In the genomic region with DNA sequence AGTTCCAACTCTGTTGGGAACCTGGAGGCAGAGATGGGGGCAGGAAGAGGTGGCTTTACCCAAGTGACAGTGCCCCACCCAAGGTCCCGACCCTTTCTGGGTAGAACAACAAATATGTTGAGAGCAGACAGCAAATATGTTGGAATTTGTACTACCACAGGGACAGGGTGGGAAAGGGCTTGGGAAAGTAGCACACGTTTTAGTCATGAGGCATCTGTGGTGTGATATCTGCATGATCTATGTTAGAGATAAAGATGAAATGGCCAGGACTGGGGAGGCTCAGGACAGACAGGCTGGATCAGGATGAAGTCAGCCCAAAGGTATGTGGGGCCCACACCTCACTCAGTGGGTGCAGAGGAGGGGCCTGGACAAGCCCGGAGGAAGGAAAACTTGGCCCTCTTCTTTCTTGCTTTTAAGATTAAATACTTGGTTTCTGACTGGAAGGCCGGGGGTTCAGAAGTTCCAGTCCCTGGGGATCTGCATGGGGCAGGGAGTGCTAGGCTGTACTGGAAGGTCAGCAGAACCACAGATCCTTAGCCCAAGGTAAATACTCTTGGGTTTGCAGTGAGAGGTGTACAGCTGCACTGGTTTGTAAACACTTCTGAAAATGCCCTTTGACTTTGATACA, we compare ENCODE assay signal across 10 mouse cellular contexts. TPM values are rescaled to one million over a fixed set of nuclear protein-coding genes. Genes with fewer than 3 reads are reported as not detected.
DNase-seq lines count a peak whose midpoint lies in the region; ATAC-seq and TF ChIP-seq lines count a peak whose summit lies in the region.
"Had no signal": no experiment of that assay in that cellular context is flagged by ENCODE, and none has a peak within 500 bp of the region (broad histone marks: within the 10 kb centered on the region; RNA-seq: fewer than 3 reads in every experiment).

No protein-coding gene starts in this region.

- H3K9ac ChIP-seq in lung, embryonic 14.5 days, result no peak overlapping the region
- no peak overlapping the region for H3K9ac ChIP-seq in intestine, postnatal 0 days (ENCODE audit: low read depth, low read length)
- H3K9ac ChIP-seq in midbrain, embryonic 15.5 days, result no peak overlapping the region
- H3K9ac ChIP-seq: hindbrain, embryonic 15.5 days had no signal

- TF ChIP-seq CTCF in lung, embryonic 14.5 days (IDR thresholded peaks at IDR 0.05; ENCODE audit: low read depth), result no peak
- TF ChIP-seq CTCF in intestine, postnatal 0 days (IDR thresholded peaks at IDR 0.05; ENCODE audit: low read depth), result no peak

- no peak overlapping the region for H3K4me3 ChIP-seq in lung, embryonic 14.5 days (ENCODE audit: low read depth, low read length)
- no peak overlapping the region for H3K4me3 ChIP-seq in intestine, postnatal 0 days (ENCODE audit: low read depth, low read length)
- no peak overlapping the region for H3K4me3 ChIP-seq in midbrain, embryonic 15.5 days
- H3K4me3 ChIP-seq: hindbrain, embryonic 15.5 days had no signal

- ATAC-seq in lung, embryonic 14.5 days (ENCODE audit: insufficient read depth), result peak; percentile 71
- peak; percentile 71 for ATAC-seq in intestine, postnatal 0 days
- ATAC-seq in midbrain, embryonic 15.5 days (replicated peaks), result no peak
- ATAC-seq in monocyte, adult 5-6 weeks (replicated peaks; ENCODE audit: insufficient number of reproducible peaks, low FRiP score, low TSS enrichment, poor library complexity, severe bottlenecking), result no peak

- DNase-seq in lung, embryonic 14.5 days, result peak; percentile 36
- DNase-seq in lung, postnatal 10 days, result no peak
- peak; percentile 15 for DNase-seq in embryo, embryonic 9.5 days (ENCODE audit: extremely low spot score)
- peak; percentile 47 for DNase-seq in urinary bladder, adult 2 months (ENCODE audit: low spot score)
- DNase-seq in ovary, adult 18-20 months (ENCODE audit: low spot score), result no peak
- DNase-seq: thymus, adult 2 months had no signal

- 0 out of 2 replicates have a peak, but pooled peaks cover 6% of the 10 kb centered on the region for H3K4me1 ChIP-seq in lung, embryonic 14.5 days (ENCODE audit: insufficient read depth)
- peaks cover 9% of the 10 kb centered on the region for H3K4me1 ChIP-seq in intestine, postnatal 0 days (replicated peaks; ENCODE audit: control insufficient read depth, insufficient read depth, low read length)
- H3K4me1 ChIP-seq in midbrain, embryonic 15.5 days, result no peaks in the 10 kb centered on the region
- H3K4me1 ChIP-seq: hindbrain, embryonic 15.5 days had no signal

- H3K27ac ChIP-seq in lung, embryonic 14.5 days (ENCODE audit: low read depth), result peak overlapping the region; percentile 54
- peak overlapping the region; percentile 50; the same call in 1 of the 2 replicates for H3K27ac ChIP-seq in intestine, postnatal 0 days (ENCODE audit: low read depth, low read length)
- H3K27ac ChIP-seq in midbrain, embryonic 15.5 days, result no peak overlapping the region
- H3K27ac ChIP-seq: hindbrain, embryonic 15.5 days had no signal

- H3K36me3 ChIP-seq in lung, embryonic 14.5 days (ENCODE audit: insufficient read depth), result no peaks in the 10 kb centered on the region
- H3K36me3 ChIP-seq in intestine, postnatal 0 days (ENCODE audit: control insufficient read depth, insufficient read depth), result no peaks in the 10 kb centered on the region
- no peaks in the 10 kb centered on the region for H3K36me3 ChIP-seq in midbrain, embryonic 15.5 days (replicated peaks)
- H3K36me3 ChIP-seq: hindbrain, embryonic 15.5 days had no signal

- WGBS in lung, embryonic 14.5 days, result 11% methylated on average over 4 of the region's 4 CpGs
- 22% methylated on average over 4 of the region's 4 CpGs for WGBS in intestine, postnatal 0 days
- 58% methylated on average over 4 of the region's 4 CpGs for WGBS in midbrain, embryonic 15.5 days

- no peaks in the 10 kb centered on the region for H3K9me3 ChIP-seq in lung, embryonic 14.5 days (ENCODE audit: low read depth, low read length)
- no peaks in the 10 kb centered on the region for H3K9me3 ChIP-seq in intestine, postnatal 0 days (ENCODE audit: control insufficient read depth)
- no peaks in the 10 kb centered on the region for H3K9me3 ChIP-seq in midbrain, embryonic 15.5 days
- H3K9me3 ChIP-seq: hindbrain, embryonic 15.5 days had no signal

- H3K4me2 ChIP-seq in lung, embryonic 14.5 days, result no peak overlapping the region
- 0 out of 2 replicates have a peak overlapping the region, but pooled peaks have one; percentile 10 for H3K4me2 ChIP-seq in intestine, postnatal 0 days (replicated peaks; ENCODE audit: low read depth)
- H3K4me2 ChIP-seq in midbrain, embryonic 15.5 days, result no peak overlapping the region
- H3K4me2 ChIP-seq: hindbrain, embryonic 15.5 days had no signal

- no peaks in the 10 kb centered on the region for H3K27me3 ChIP-seq in lung, embryonic 14.5 days (ENCODE audit: insufficient read depth, low read length)
- H3K27me3 ChIP-seq in intestine, postnatal 0 days (replicated peaks; ENCODE audit: control insufficient read depth, insufficient read depth, low read length), result no peaks in the 10 kb centered on the region
- H3K27me3 ChIP-seq in midbrain, embryonic 15.5 days (replicated peaks), result no peaks in the 10 kb centered on the region
- H3K27me3 ChIP-seq: hindbrain, embryonic 15.5 days had no signal

RNA-seq across cellular contexts. Expression of a gene that starts 19.1 kb away (rescaled TPM):
- not detected in 2 replicates for polyA plus RNA-seq in lung, embryonic 14.5 days (2014; fragmentation: Nextera tagmentation; extraction: Ambion mirVana)
- not detected in 2 replicates for polyA plus RNA-seq in intestine, postnatal 0 days (2015; fragmentation: Nextera tagmentation; extraction: Ambion mirVana)
- 0.23 TPM in 1 of 2 replicates, not detected in the other for polyA plus RNA-seq in urinary bladder, adult 2 months (2012; rRNA removed)
- not detected in 2 replicates for polyA plus RNA-seq in midbrain, embryonic 15.5 days (2015; fragmentation: Nextera tagmentation; extraction: Ambion mirVana)
- total RNA-seq in monocyte, adult 5-6 weeks (2017), result not detected in 3 replicates
- polyA plus RNA-seq: hindbrain, embryonic 15.5 days had no signal

RNA-seq across cellular contexts. Expression of a gene that starts 28.6 kb away (rescaled TPM):
- polyA plus RNA-seq in lung, embryonic 14.5 days (2014; fragmentation: Nextera tagmentation; extraction: Ambion mirVana), result 13.9 and 15.0 TPM in 2 replicates
- polyA plus RNA-seq in intestine, postnatal 0 days (2015; fragmentation: Nextera tagmentation; extraction: Ambion mirVana), result 2.5 and 3.2 TPM in 2 replicates
- 2.7 and 4.5 TPM in 2 replicates for polyA plus RNA-seq in urinary bladder, adult 2 months (2012; rRNA removed)
- 20.3 and 24.1 TPM in 2 replicates for polyA plus RNA-seq in midbrain, embryonic 15.5 days (2015; fragmentation: Nextera tagmentation; extraction: Ambion mirVana)
- 6.1 to 14.4 TPM (median 7.8 TPM) in 3 replicates for total RNA-seq in monocyte, adult 5-6 weeks (2017)

Comparison
In these comparisons a context has a peak if more than half of its experiments do, and no peak if none do; other contexts are left out.
1. DNase-seq: peak in lung, embryonic 14.5 days (single experiment), embryo, embryonic 9.5 days (single experiment) and urinary bladder, adult 2 months (single experiment); none in lung, postnatal 10 days (single experiment) and ovary, adult 18-20 months (single experiment).
2. ATAC-seq: peak in lung, embryonic 14.5 days (single experiment) and intestine, postnatal 0 days (single experiment); none in midbrain, embryonic 15.5 days (single experiment) and monocyte, adult 5-6 weeks (single experiment).